Mouse (Mus musculus) spleen, adult 12 weeks (tissue): ENCODE data around the gene Ly6g5b.
"Not testable (repeated sequence)": the region's sequence is repeated elsewhere in the genome, so short reads cannot be mapped to it uniquely, and the experiment has no call there.

Experiments
- DNase-seq: peaks from one replicate; pipeline ENCODE4 v3.0.0; 2022; ENCODE audit warnings: low spot score

The Ly6g5b gene

DNA sequence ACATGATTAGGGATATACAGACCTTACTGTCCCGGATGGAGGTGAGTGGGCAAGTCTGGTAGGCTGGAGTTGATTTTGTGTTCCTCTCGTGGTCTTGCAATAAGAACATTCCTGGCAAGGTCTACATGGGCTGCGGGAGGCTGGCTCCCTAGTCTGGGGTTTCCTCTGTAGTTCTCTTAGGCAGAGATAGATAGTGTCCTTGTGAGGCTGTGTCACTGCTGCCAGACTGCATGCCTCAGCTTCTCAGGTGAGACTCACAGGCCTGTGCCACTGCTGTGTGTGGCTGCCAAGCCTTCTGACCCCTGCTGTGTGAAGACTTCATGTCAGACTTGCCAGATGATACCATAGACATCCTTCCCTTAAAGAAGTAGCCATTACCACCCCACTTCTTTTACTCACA, 24.0 kb upstream of the Ly6g5b start:
- no peak for DNase-seq

GRCm38 (mm10) chr17:35135591-35136320, 20.5 kb upstream of the Ly6g5b start:
- DNase-seq: no peak

GRCm38 (mm10) chr17:35134801-35135590, 19.8 kb upstream of the Ly6g5b start, which contains the start of gene Bag6:
Gene Bag6, plus strand, starts transcription at chr17:35135178.
- peak; percentile 95 for DNase-seq

- DNase-seq: no peak
Observed at GRCm38 (mm10) chr17:35133517-35133916, 18.3 kb upstream of the Ly6g5b start.

- DNase-seq: no peak
Observed at GRCm38 (mm10) chr17:35132174-35132560, 16.9 kb upstream of the Ly6g5b start.

DNA sequence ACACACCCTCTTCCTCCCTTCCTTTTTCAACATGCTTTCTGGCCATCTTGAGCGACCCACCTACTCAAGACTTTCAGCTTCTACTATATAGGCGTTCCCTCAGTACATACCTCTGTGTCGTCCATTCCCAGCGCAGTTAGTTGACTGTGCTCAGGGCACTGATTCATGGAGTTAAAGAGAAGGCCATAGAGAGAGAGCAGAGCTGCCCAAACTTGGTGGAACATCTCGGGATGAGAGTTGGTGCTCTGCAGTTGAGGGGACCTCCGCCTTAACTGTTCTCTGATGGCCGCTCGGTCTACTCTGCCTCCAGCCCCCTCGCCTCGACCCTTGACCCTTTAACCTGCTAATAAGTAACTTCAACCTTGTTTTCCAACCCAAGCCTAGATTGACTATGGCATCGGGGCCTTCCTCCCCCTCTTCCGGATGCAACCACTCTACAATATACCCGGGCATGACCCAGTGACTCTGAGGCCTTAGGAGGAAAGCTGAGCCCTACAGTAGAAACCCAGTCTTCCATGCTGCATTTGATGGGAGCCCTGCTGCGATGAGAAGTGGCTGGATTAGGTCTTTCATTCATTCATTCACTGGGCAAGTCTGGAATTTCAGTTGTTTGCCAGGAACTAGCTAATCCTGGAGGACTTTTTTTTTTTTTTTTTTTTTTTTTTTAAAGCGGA, 16.4 kb upstream of the Ly6g5b start, which contains the start of gene Apom:
Apom (minus strand) TSS at position 551 of the 674 bp plus-strand sequence.
- no peak for DNase-seq

GRCm38 (mm10) chr17:35131038-35131437, 15.8 kb upstream of the Ly6g5b start:
- no peak for DNase-seq

- DNase-seq: no peak
Observed at GRCm38 (mm10) chr17:35128996-35129395, 13.8 kb upstream of the Ly6g5b start.

GRCm38 (mm10) chr17:35127017-35127416, 11.8 kb upstream of the Ly6g5b start:
- DNase-seq: no peak

GRCm38 (mm10) chr17:35126206-35126611, 11.0 kb upstream of the Ly6g5b start, which contains the start of gene D17H6S53E:
Gene D17H6S53E, plus strand, starts transcription at chr17:35126373.
- DNase-seq: peak; percentile 61

DNA sequence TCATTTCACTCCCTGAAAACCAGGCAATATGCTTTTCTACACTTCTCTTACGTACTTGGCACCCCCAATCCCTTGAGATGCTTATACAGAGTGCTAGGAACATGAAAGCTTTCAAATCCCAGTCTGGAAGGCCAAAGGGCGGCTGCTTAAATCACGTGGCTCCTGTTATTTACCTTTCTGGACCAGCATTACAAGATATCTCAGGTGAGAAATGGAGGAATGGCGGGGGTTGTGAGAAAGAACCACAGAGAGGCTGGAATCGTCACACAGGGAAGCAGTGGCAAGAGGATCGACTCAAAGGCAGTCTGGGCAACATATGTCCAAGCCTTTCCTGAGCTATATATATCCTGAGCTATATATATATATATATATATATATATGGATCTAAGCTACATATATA, 10.3 kb upstream of the Ly6g5b start:
- no peak for DNase-seq

DNA sequence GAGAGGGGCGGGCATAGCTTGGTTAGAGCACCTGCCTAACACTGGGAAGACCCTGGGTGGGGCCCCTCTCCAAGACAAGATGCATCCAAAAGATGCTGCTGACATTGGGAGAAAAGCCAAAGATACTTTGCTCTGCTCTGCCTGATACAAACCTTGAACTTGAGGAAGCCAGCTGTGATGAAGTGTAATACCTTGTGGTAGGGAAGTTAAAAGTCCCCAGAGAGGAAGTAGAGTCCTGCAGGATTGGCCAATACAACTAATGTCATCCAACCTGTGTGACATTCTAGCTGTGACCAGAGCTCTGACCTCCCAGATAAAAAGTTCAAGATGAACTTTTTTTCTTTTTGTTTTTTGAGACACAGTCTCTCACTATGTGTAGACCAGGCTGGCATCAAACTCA, 9.9 kb upstream of the Ly6g5b start:
- DNase-seq: no peak

DNA sequence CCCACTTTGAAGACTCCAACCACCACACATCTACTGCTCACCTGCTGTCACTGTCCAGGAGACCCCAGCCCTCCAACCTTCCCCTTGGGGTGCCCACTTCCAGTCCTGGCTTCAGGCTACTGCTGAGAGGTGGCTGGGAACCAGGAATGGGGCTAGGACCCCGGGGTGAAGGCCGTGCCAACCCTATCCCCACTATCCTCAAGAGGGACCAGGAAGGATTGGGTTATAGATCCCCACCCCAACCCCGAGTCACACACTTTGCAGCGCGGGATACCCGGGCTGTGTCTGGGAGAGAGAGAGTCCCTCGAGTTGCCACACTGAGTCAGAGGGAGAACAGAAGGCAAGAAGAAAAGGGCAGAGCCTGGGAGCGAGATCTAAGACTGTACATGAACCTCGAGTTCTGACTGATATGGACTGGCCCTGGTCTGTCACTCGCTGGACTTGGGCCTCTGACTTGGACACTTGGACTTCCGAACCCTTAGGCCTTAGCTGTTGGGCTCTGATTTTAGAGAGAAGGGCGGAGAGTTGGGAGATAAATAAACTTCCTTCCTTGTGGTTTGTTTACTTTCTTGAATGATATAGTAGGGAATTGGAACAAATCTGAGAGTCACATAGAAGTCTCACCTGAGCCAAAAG, 9.2 kb upstream of the Ly6g5b start:
- DNase-seq: not testable (repeated sequence)

GRCm38 (mm10) chr17:35123287-35123686, 8.1 kb upstream of the Ly6g5b start:
- not testable (repeated sequence) for DNase-seq

DNA sequence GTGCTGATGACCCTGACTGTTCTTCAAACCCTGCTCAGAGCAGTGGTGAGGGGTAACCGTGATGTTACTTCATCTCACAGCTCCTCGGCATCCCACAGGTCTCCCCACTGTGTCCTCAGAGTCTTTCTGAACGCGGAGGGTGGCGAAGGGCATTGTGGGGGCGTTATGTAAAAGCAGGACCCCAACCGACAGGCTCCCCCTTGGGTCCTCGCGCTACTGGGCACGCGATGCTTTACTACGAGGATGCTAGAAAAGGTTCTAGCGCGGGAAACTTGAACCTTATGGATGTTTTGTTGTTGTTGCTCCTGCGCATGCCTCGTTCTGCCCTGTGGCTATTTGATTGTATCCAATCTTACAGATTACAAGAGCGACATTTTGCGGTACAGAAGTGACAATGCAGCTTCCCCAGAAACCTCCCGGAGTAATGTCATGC, 6.7 kb upstream of the Ly6g5b start, which contains the start of gene Csnk2b:
Csnk2b (minus strand) TSS at position 183 of the 433 bp plus-strand sequence.
- no peak for DNase-seq

DNA sequence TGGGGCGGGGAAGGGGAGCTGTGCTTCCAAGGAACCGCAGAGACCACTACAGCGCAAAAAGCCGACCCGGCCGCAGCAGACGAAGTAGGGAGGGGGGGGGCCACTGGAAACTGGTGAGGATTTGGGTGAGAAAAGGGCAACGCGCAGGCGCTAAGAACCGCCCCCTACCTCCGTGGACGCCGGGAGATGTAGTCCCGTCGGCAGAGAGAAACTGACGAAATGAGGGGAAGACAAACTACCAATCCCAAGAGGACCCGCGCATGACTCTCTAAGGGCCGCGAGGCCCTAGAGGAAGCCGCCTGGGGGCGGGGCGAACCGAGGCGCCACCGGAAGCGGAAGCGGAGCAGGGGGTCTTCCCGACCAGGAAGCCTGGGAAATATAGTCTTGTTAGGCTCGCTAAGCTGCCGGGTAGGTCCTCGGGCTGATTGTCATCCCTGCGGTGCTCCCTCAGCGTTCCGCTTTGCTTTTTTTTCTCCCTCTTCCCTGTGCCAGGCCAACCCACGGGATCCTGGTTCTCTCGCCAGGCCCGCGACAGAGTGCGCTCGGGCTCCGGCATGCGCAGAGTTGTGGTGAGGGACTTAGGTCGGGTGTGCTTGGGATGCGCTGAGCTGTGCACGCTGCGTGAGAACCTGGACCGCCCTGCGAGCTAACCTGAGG, 6.0 kb upstream of the Ly6g5b start, which contains the start of gene Gpank1:
Gpank1 (plus strand) TSS at position 313 of the 657 bp plus-strand sequence.
- DNase-seq: peak; percentile 91

DNA sequence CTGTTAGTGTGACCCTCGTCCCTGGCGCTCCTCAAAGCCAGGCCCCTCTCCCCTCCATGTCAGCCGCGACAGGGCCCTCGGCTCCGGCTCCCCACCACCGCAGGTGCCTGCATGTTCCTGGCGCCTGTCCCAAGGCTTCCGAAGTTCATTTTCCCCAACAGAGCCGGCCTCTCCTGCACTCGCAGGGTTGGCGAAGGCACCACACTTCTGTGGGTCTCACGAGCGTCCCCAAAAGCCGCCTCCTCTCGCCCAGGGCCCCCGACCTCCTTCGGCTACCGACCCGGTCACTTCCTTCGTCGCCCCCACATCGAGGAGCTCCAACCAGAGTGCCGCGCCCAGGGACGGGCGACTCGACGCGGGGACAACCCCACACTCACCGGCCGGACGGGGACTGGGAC, 5.5 kb upstream of the Ly6g5b start:
- DNase-seq: no peak

- no peak for DNase-seq
Observed at GRCm38 (mm10) chr17:35111774-35112173, 3.5 kb downstream of the Ly6g5b start.

GRCm38 (mm10) chr17:35108097-35108496, 7.1 kb downstream of the Ly6g5b start, which contains the start of gene Ly6g5c:
Gene Ly6g5c, plus strand, starts transcription at chr17:35108279.
- DNase-seq: no peak

DNA sequence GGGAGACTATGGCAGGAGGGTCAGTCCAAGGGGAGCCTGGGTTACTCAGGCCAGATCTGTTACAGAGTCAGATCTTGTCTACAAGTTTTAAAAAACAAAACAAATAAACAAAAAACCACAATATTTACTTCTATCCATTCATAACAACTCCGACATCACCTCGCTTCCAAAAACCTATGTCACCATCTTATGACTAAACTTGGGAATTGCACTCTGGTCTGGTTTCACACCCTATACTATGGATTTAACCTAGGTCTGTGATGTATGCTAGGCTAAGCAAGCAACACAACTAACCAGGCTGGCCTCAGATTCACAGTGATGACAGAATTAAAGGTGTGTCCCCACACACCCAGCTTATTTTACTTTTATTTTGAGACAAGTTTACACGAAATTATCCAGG, 8.7 kb downstream of the Ly6g5b start:
- DNase-seq: no peak

GRCm38 (mm10) chr17:35105740-35106389, 9.4 kb downstream of the Ly6g5b start:
- DNase-seq: no peak
